Mouse (Mus musculus): ENCODE results near the gene Gm13889. TPM values are rescaled to one million over a fixed set of nuclear protein-coding genes. Genes with fewer than 3 reads are reported as not detected.

Gene Gm13889
- polyA plus RNA-seq (2012; rRNA removed), result 2.2 and 3.0 TPM in 2 replicates
- polyA plus RNA-seq (2014; fragmentation: Nextera tagmentation; extraction: Ambion mirVana), result 1.7 and 2.3 TPM in 2 replicates

DNA sequence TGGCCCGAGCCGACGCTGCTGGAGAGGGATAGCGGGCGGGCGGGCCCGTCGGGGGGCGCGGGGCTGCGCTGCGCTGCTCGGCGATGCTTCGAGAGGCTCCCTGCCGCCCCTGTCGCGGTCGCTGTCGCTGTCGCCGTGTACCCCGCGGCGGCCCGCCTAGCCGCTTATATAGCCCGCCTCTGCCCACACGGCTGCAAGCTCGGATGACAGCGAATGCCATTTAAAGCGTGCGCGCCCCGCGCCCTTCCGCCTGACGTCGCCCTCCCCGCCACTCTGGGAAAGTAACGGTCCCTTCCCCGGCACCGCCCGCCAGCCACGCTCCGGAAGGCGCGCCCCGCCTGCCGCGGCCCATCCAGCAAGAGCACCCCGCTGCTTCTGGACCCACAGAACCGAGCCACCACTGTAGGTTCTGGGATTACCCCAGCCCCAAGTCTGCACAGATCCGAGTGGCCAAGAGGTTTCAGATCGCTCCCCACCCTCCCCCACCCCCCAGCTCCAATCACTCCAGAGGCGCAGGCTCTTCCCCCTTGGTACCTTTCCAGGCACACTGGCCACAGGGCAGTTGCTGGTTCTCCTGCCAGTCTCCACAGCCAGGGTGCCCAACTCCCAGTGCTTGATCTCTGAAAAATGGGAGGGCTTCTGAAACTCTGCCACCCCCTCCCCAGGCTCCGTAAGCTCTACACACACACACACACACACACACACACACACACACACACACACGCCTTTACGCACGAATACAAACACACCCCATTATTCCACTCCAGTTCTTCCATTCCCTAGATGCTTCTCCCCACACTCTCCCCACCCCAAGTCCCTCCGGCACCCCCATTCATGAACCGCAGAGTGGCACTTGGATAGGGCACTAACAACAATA is at the start of gene Gm13889:
Gene Gm13889 (minus strand): TSS at position 294 of the 877 bp plus-strand sequence.
- H3K36me3 ChIP-seq (replicated peaks; ENCODE audit: control insufficient read depth, insufficient read depth, low read depth), result no peaks in the 10 kb centered on the region
- no peak within 1 kb of the TSS; the same call in 1 of the 2 replicates for H3K9ac ChIP-seq (replicated peaks)
- no peak for TF ChIP-seq EP300 (IDR thresholded peaks at IDR 0.05; ENCODE audit: low read depth)
- TF ChIP-seq CTCF (IDR thresholded peaks at IDR 0.05; ENCODE audit: low read depth), result no peak
- 11% methylated on average over 37 of the region's 62 CpGs for WGBS (ENCODE audit: insufficient replicate concordance)
- DNase-seq (ENCODE audit: low read depth in 3 of 3, low spot score in 3 of 3) (no peak), ATAC-seq (ENCODE audit: insufficient read depth) (peak; percentile 35; the same call in 1 of the 2 replicates)
- H3K27ac ChIP-seq, result no peak within 1 kb of the TSS
- no peaks in the 10 kb centered on the region; a peak in 1 of 4 replicates for H3K4me1 ChIP-seq (replicated peaks; ENCODE audit: control insufficient read depth in 2 of 2, insufficient read depth in 2 of 2, low read length in 1 of 2)
- no peaks in the 10 kb centered on the region for H3K9me3 ChIP-seq (ENCODE audit: control insufficient read depth, low read length)
- H3K27me3 ChIP-seq (ENCODE audit: control insufficient read depth, insufficient read depth, low read length), result peaks cover 44% of the 10 kb centered on the region
- H3K4me2 ChIP-seq (ENCODE audit: low read depth), result peak within 1 kb of the TSS; percentile 49
- H3K4me3 ChIP-seq (ENCODE audit: insufficient read depth in 1 of 2, low read depth in 2 of 2, low read length in 2 of 2), result peak within 1 kb of the TSS; percentile 15 to 49

DNA sequence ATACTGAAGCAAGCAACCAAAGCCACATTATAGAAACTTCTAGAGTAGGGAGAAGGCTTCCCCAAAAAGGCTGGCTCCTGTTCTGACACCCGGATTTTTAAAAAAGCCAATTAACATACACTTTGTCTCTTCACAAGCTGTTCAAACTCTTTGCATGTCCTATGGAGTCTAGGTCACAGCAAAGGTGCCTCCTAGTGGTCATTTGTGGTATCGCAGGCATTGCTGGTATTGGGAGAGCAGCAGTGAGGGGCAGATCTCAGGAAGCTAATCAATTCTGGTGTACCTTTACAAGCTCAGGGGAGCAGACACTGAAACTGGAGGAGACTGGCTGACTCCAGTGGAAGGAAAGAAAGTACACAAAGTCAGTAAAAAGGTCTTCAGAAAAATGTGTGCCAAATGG is 45.3 kb upstream of the Gm13889 start:
- no peak overlapping the region for H3K9ac ChIP-seq (replicated peaks)
- no peak overlapping the region for H3K4me3 ChIP-seq (ENCODE audit: insufficient read depth in 1 of 2, low read depth in 2 of 2, low read length in 2 of 2)
- peaks cover 10% of the 10 kb centered on the region for H3K36me3 ChIP-seq (replicated peaks; ENCODE audit: control insufficient read depth, insufficient read depth, low read depth)
- H3K27me3 ChIP-seq (ENCODE audit: control insufficient read depth, insufficient read depth, low read length), result no peaks in the 10 kb centered on the region
- TF ChIP-seq CTCF (IDR thresholded peaks at IDR 0.05; ENCODE audit: low read depth), result peak; percentile 91
- TF ChIP-seq EP300 (IDR thresholded peaks at IDR 0.05; ENCODE audit: low read depth), result no peak
- 4% methylated on average over 2 of the region's 2 CpGs for WGBS (ENCODE audit: insufficient replicate concordance)
- H3K4me1 ChIP-seq (replicated peaks; ENCODE audit: control insufficient read depth in 2 of 2, insufficient read depth in 2 of 2, low read length in 1 of 2), result no peaks in the 10 kb centered on the region
- no peak overlapping the region for H3K4me2 ChIP-seq (ENCODE audit: low read depth)
- no peaks in the 10 kb centered on the region for H3K9me3 ChIP-seq (ENCODE audit: control insufficient read depth, low read length)
- no peak overlapping the region for H3K27ac ChIP-seq
- ATAC-seq (ENCODE audit: insufficient read depth) (0 out of 2 replicates have a peak, but pooled peaks have one; percentile 31), DNase-seq (ENCODE audit: low read depth in 3 of 3, low spot score in 3 of 3) (peak; percentile 40 to 55 (median 47))

DNA sequence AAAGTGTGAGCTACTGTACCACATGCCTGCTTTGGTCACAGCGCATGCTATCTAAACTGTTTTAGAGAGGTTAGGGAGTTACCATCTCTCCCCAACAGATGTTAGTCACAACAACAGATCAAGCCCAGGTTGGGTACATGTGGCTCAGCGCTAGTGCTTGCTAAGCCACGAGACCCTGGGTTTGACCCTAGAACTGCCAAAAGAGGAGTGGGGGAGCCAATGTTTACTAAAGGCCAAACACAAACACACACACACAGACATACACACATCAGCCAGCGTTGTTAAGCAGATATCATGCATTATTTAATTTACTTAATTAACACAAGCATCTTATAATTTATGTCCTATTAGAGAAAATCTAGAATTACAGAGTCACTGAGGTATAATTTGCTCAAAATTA is 44.9 kb upstream of the Gm13889 start:
- DNase-seq (ENCODE audit: low read depth in 3 of 3, low spot score in 3 of 3), result no peak
- ATAC-seq (ENCODE audit: insufficient read depth), result no peak
- Histone ChIP-seq H3K9ac (replicated peaks) (no peak overlapping the region), H3K27ac (no peak overlapping the region), H3K4me2 (ENCODE audit: low read depth) (no peak overlapping the region), H3K9me3 (ENCODE audit: control insufficient read depth, low read length) (no peaks in the 10 kb centered on the region), H3K4me1 (replicated peaks; ENCODE audit: control insufficient read depth in 2 of 2, insufficient read depth in 2 of 2, low read length in 1 of 2) (no peaks in the 10 kb centered on the region), H3K4me3 (ENCODE audit: insufficient read depth in 1 of 2, low read depth in 2 of 2, low read length in 2 of 2) (no peak overlapping the region), H3K27me3 (ENCODE audit: control insufficient read depth, insufficient read depth, low read length) (no peaks in the 10 kb centered on the region), H3K36me3 (replicated peaks; ENCODE audit: control insufficient read depth, insufficient read depth, low read depth) (peaks cover 10% of the 10 kb centered on the region)
- no peak for TF ChIP-seq EP300 (IDR thresholded peaks at IDR 0.05; ENCODE audit: low read depth)
- no peak for TF ChIP-seq CTCF (IDR thresholded peaks at IDR 0.05; ENCODE audit: low read depth)
- WGBS (ENCODE audit: insufficient replicate concordance), result 68% methylated on average over 4 of the region's 4 CpGs

DNA sequence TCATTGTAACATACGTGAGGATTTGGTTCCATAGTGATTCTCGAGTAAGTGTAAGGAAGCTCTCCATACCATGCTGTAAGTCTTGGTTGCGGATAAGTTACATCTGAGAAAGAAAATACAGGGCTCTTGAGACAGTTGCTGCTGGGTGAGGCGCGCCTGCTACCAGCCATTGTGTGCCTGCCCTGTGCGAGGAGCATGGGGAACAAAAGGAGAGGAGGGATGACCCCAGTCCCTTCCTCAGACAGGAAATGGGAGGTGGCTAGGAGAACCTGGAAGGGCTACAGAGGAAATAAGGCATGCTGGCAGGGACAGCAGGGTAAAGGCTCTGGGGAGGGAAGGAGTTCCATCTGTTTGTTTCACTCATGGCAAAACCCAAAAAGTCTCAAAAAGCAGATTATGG is 44.4 kb upstream of the Gm13889 start:
- ATAC-seq (ENCODE audit: insufficient read depth) (no peak), DNase-seq (ENCODE audit: low read depth in 3 of 3, low spot score in 3 of 3) (no peak)
- Histone ChIP-seq H3K4me1 (replicated peaks; ENCODE audit: control insufficient read depth in 2 of 2, insufficient read depth in 2 of 2, low read length in 1 of 2) (no peaks in the 10 kb centered on the region), H3K27ac (no peak overlapping the region), H3K4me2 (ENCODE audit: low read depth) (no peak overlapping the region), H3K36me3 (replicated peaks; ENCODE audit: control insufficient read depth, insufficient read depth, low read depth) (peaks cover 10% of the 10 kb centered on the region), H3K9ac (replicated peaks) (no peak overlapping the region), H3K27me3 (ENCODE audit: control insufficient read depth, insufficient read depth, low read length) (no peaks in the 10 kb centered on the region), H3K4me3 (ENCODE audit: insufficient read depth in 1 of 2, low read depth in 2 of 2, low read length in 2 of 2) (no peak overlapping the region), H3K9me3 (ENCODE audit: control insufficient read depth, low read length) (no peaks in the 10 kb centered on the region)
- TF ChIP-seq CTCF (IDR thresholded peaks at IDR 0.05; ENCODE audit: low read depth) (no peak), EP300 (IDR thresholded peaks at IDR 0.05; ENCODE audit: low read depth) (no peak)
- 73% methylated on average over 6 of the region's 6 CpGs for WGBS (ENCODE audit: insufficient replicate concordance)

DNA sequence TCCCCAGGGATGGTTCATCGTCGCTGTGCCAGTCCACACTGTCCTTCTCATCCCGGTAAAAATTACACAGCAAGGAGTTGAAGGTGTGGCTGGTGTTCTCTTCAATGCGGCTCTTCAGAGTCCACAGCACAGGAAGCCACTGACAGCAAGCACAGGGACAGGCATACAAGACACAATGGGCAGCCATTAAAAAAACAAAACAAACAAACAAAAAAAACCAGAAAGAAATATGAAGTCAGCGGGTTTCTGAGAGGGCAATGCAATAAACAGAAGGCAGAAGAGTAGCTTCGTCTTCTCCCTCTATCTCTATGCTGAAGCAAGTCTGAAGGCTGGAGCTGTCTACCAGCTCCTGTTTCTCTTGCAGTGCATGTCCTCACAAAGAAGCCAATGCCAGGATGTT is 39.3 kb upstream of the Gm13889 start, which contains the start of gene Gm27027:
Gene Gm27027 (minus strand): TSS at position 101 of the 400 bp plus-strand sequence.
- Histone ChIP-seq H3K27ac (no peak within 1 kb of the TSS), H3K27me3 (ENCODE audit: control insufficient read depth, insufficient read depth, low read length) (no peaks in the 10 kb centered on the region), H3K9me3 (ENCODE audit: control insufficient read depth, low read length) (no peaks in the 10 kb centered on the region), H3K9ac (replicated peaks) (no peak within 1 kb of the TSS), H3K4me1 (replicated peaks; ENCODE audit: control insufficient read depth in 2 of 2, insufficient read depth in 2 of 2, low read length in 1 of 2) (no peaks in the 10 kb centered on the region), H3K4me2 (ENCODE audit: low read depth) (no peak within 1 kb of the TSS), H3K4me3 (ENCODE audit: insufficient read depth in 1 of 2, low read depth in 2 of 2, low read length in 2 of 2) (no peak within 1 kb of the TSS), H3K36me3 (replicated peaks; ENCODE audit: control insufficient read depth, insufficient read depth, low read depth) (peaks cover 7% of the 10 kb centered on the region)
- WGBS (ENCODE audit: insufficient replicate concordance), result 79% methylated on average over 6 of the region's 6 CpGs
- TF ChIP-seq EP300 (IDR thresholded peaks at IDR 0.05; ENCODE audit: low read depth) (no peak), CTCF (IDR thresholded peaks at IDR 0.05; ENCODE audit: low read depth) (no peak)
- no peak for ATAC-seq (ENCODE audit: insufficient read depth)
- no peak for DNase-seq (ENCODE audit: low read depth in 3 of 3, low spot score in 3 of 3)

Data from liver, embryonic 14.5 days (tissue).